Mouse (Mus musculus) limb, embryonic 13.5 days (tissue): ENCODE data around the gene Phykpl. TPM values are rescaled to one million over a fixed set of nuclear protein-coding genes. Genes with fewer than 3 reads are reported as not detected.

Source experiments
- ATAC-seq: fragments of 200-750 bp; cut with Nextera tagmentation; 2 replicates; pipeline ENCODE4 v1.8.0; 2017; ENCODE audit warnings: low read depth, moderate number of reproducible peaks, moderate TSS enrichment; ENCODE audit not compliant: low FRiP score
- H3K27ac ChIP-seq: fragments of 300-500 bp; sonication (generic); 2 replicates; pipeline ENCODE4 v1.5.1; 2015; ENCODE audit warnings: inconsistent platforms, mild to moderate bottlenecking, moderate library complexity
- H3K27me3 ChIP-seq: fragments of 300-500 bp; sonication (generic); 2 replicates; pipeline ENCODE4 v1.6.1; 2015; ENCODE audit warnings: mild to moderate bottlenecking, inconsistent platforms
- H3K36me3 ChIP-seq: fragments of 300-500 bp; sonication (generic); 2 replicates; pipeline ENCODE4 v1.6.1; 2015; ENCODE audit warnings: inconsistent platforms, mild to moderate bottlenecking, moderate library complexity
- H3K4me1 ChIP-seq: fragments of 300-500 bp; sonication (generic); 2 replicates; pipeline ENCODE4 v1.6.1; 2015; ENCODE audit warnings: inconsistent platforms
- H3K4me2 ChIP-seq: fragments of 300-500 bp; sonication (generic); replicated peaks from 2 replicates; pipeline ENCODE4 v1.6.1; 2015; ENCODE audit warnings: inconsistent platforms, mild to moderate bottlenecking, moderate library complexity
- H3K4me3 ChIP-seq: fragments of 300-500 bp; sonication (generic); 2 replicates; pipeline ENCODE4 v1.5.1; 2015; ENCODE audit warnings: moderate library complexity, mild to moderate bottlenecking, inconsistent platforms
- H3K9ac ChIP-seq: fragments of 300-500 bp; sonication (generic); 2 replicates; pipeline ENCODE4 v1.6.1; 2015; ENCODE audit warnings: mild to moderate bottlenecking, inconsistent platforms
- H3K9me3 ChIP-seq: fragments of 300-500 bp; sonication (generic); 2 replicates; pipeline ENCODE4 v1.6.1; 2016; ENCODE audit warnings: inconsistent platforms
- WGBS: fragments of 180-500 bp; shearing (Covaris S2); methylation state at CpG from one replicate; pipeline ENCODE4 v1.1.7; 2015; 5-methylcytosine and 5-hydroxymethylcytosine counted together
- polyA plus RNA-seq: library from polyadenylated mRNA; unstranded; fragments of >200 nt; fragmentation: Nextera tagmentation; extraction: Ambion mirVana; gene quantifications from 2 replicates; pipeline ENCODE4 v1.2.1, GENCODE M21; 2015

Phykpl gene
- polyA plus RNA-seq, 1 experiment from 2014 or later: 17.1 TPM

- no peak for ATAC-seq
- H3K4me3 ChIP-seq: peak overlapping the region; percentile 23; the same call in 1 of the 2 replicates
- peak overlapping the region; percentile 43 for H3K4me2 ChIP-seq
- no peaks in the 10 kb centered on the region for H3K27me3 ChIP-seq
- H3K4me1 ChIP-seq: peaks cover 21% of the 10 kb centered on the region
- H3K27ac ChIP-seq: no peak overlapping the region
- WGBS: 59% methylated on average over 2 of the region's 2 CpGs
- H3K36me3 ChIP-seq: no peaks in the 10 kb centered on the region
- H3K9ac ChIP-seq: no peak overlapping the region
- no peaks in the 10 kb centered on the region for H3K9me3 ChIP-seq
Measured at GRCm38 (mm10) chr11:51555066-51555465, 29.5 kb upstream of the Phykpl start.

- no peak for ATAC-seq
- Histone ChIP-seq H3K4me3 (no peak overlapping the region), H3K9me3 (no peaks in the 10 kb centered on the region), H3K9ac (no peak overlapping the region), H3K27me3 (no peaks in the 10 kb centered on the region), H3K27ac (no peak overlapping the region), H3K4me1 (peaks cover 7% of the 10 kb centered on the region; the same call in 1 of the 2 replicates), H3K36me3 (peaks cover 4% of the 10 kb centered on the region; the same call in 1 of the 2 replicates), H3K4me2 (no peak overlapping the region)
- 84% methylated on average over 1 of the region's 1 CpGs for WGBS
Measured at GRCm38 (mm10) chr11:51563276-51563675, 21.3 kb upstream of the Phykpl start.

DNA sequence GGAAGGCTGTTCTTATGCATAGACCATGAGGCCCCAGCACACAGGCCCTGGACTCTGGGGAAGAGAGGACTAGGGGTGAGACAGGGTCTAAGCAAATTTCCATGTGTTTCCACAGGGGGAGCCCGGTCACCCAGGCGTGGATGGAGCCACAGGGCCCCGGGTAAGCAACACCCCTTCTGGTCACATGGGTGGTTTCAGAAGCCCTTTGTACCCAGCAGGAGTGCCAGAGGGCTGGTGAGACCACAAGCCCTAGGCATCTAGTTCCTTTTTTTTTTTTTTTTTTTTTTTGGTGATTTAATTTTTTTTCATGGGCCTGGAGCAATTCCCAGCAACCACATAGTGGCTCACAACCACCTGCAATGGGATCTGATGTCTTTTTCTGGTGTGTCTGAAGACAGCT is 19.5 kb upstream of the Phykpl start:
- H3K4me2 ChIP-seq: no peak overlapping the region
- no peak for ATAC-seq
- WGBS: 37% methylated on average over 3 of the region's 3 CpGs

DNA sequence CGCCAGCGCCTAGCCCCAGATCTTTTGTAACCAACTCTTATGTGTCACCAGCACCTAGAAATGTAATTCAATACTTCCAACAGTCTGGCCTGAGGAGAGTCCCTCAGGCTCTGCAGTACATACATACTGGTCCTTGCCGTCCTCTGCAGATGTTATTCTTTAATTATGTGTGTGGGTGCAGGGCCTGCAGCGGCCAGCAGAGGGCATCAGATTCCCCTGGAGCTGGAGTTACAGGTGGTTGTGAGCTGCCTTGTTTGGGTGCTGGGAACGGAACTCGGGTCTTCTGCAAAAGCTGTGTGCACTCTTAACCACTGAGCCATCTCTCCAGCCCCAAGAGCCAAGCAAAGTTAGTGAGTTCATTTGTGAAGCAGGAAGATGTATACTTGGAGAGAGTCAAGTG is 18.6 kb upstream of the Phykpl start:
- ATAC-seq: no peak
- no peak overlapping the region for H3K27ac ChIP-seq
- no peaks in the 10 kb centered on the region for H3K27me3 ChIP-seq
- H3K9me3 ChIP-seq: no peaks in the 10 kb centered on the region
- no peak overlapping the region for H3K9ac ChIP-seq
- H3K4me2 ChIP-seq: no peak overlapping the region
- H3K4me3 ChIP-seq: no peak overlapping the region
- H3K36me3 ChIP-seq: peaks cover 4% of the 10 kb centered on the region; the same call in 1 of the 2 replicates
- peaks cover 7% of the 10 kb centered on the region; the same call in 1 of the 2 replicates for H3K4me1 ChIP-seq
- 87% methylated on average over 6 of the region's 6 CpGs for WGBS

More for the DNA sequence above, 19.5 kb upstream of the Phykpl start:
- H3K4me1 ChIP-seq: peaks cover 7% of the 10 kb centered on the region; the same call in 1 of the 2 replicates
- H3K9me3 ChIP-seq: no peaks in the 10 kb centered on the region
- H3K27me3 ChIP-seq: no peaks in the 10 kb centered on the region
- peaks cover 4% of the 10 kb centered on the region; the same call in 1 of the 2 replicates for H3K36me3 ChIP-seq
- H3K4me3 ChIP-seq: no peak overlapping the region
- no peak overlapping the region; the same call in 1 of the 2 replicates for H3K27ac ChIP-seq
- no peak overlapping the region for H3K9ac ChIP-seq

DNA sequence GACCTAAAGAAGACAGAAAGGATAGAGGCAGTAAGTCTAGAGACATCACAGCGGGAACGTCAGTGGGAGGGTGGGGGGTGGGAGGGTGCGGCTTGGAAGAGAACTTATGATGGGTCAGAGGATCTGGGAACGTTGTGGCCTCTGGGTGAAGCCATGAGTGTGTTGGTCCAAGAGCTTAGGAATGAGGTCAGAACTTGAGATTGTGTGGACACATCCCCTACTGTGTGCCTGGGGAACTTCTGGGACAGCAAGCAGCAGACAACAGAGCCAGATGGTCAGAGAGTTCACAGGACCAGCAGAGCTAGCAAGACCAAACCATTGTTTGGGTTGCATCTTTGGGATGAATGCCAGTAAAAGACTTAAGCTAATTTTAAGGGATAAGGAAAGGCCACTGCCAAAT is 15.8 kb upstream of the Phykpl start:
- H3K9ac ChIP-seq: no peak overlapping the region
- peaks cover 15% of the 10 kb centered on the region; the same call in 1 of the 2 replicates for H3K4me1 ChIP-seq
- peaks cover 4% of the 10 kb centered on the region; the same call in 1 of the 2 replicates for H3K36me3 ChIP-seq
- H3K9me3 ChIP-seq: no peaks in the 10 kb centered on the region
- no peak overlapping the region for H3K4me3 ChIP-seq
- no peaks in the 10 kb centered on the region for H3K27me3 ChIP-seq
- H3K27ac ChIP-seq: no peak overlapping the region
- H3K4me2 ChIP-seq: no peak overlapping the region
- WGBS: 89% methylated on average over 4 of the region's 4 CpGs
- no peak for ATAC-seq

DNA sequence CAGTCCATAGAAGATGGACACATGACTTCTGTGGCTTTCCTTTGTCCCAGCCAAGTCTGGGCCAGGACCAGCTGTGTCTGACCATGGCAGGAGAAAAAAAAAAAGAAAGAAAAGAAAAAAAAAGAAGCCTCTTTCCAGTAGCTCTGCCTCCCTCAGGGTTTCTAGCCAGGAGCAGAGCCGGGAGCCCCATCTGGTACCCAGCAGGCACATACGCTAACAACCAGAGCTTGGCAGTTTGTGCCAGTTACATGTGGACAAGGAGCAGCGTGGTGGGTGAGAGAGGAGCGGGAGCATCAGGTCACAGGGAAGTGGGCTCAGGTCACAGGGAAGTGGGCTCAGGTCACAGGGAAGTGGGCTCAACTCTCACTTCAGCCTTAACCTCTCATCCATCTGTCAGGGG is 8.1 kb upstream of the Phykpl start:
- Histone ChIP-seq H3K9ac (no peak overlapping the region), H3K36me3 (no peaks in the 10 kb centered on the region; the same call in 1 of the 2 replicates), H3K4me3 (no peak overlapping the region), H3K9me3 (no peaks in the 10 kb centered on the region), H3K4me2 (no peak overlapping the region), H3K27me3 (no peaks in the 10 kb centered on the region), H3K4me1 (0 out of 2 replicates have a peak, but pooled peaks cover 4% of the 10 kb centered on the region), H3K27ac (no peak overlapping the region)
- ATAC-seq: no peak
- WGBS: 77% methylated on average over 4 of the region's 4 CpGs

DNA sequence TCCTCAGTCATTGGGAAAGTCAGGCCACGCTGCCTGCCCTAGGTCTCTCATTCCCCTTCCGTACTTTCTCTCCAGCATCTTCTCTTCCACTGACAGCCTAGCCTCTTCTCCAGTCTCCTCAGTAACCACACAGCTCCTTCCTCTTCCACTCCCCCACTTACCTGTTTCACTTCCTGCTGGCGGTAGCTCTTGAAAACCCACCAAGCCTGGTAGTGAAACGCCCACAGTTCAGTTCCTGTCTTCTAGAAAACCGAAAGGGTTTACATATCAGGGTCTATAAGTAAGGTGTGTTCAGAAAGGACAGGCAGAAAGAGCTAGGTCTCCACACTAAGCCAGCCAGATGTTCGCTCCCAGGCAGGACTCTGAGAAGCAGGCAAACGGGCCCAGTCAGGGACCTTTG is 7.0 kb upstream of the Phykpl start:
- no peaks in the 10 kb centered on the region for H3K27me3 ChIP-seq

DNA sequence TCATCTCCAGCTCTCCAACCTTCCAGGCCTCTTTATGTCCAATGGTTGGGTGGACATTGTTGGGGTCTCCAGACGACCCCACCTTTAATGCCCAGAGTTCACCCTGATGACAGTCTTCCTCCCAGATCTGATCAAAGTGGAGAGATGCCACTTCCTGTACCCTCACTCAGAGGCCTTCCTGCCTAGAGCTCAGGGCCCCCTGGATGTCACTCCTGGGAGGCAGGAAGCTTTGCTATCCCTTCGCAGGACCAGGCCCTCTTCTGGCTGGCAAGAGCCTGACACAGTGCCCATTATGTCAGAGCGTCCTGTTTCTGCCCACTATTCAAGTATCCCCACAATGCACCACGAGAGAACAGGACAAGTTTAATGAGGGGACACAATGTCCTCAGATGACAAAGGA is 5.5 kb upstream of the Phykpl start:
- peaks cover 3% of the 10 kb centered on the region for H3K4me1 ChIP-seq
- WGBS: 65% methylated on average over 4 of the region's 4 CpGs
- H3K27ac ChIP-seq: no peak overlapping the region
- H3K9ac ChIP-seq: no peak overlapping the region
- H3K36me3 ChIP-seq: no peaks in the 10 kb centered on the region; the same call in 1 of the 2 replicates
- H3K4me2 ChIP-seq: no peak overlapping the region
- no peak overlapping the region for H3K4me3 ChIP-seq
- no peak for ATAC-seq
- no peaks in the 10 kb centered on the region for H3K9me3 ChIP-seq
- no peaks in the 10 kb centered on the region for H3K27me3 ChIP-seq

More for the DNA sequence above, 7.0 kb upstream of the Phykpl start:
- Histone ChIP-seq H3K9me3 (no peaks in the 10 kb centered on the region), H3K27ac (no peak overlapping the region), H3K4me3 (no peak overlapping the region), H3K4me2 (no peak overlapping the region), H3K36me3 (no peaks in the 10 kb centered on the region; the same call in 1 of the 2 replicates), H3K4me1 (no peaks in the 10 kb centered on the region), H3K9ac (no peak overlapping the region)
- no peak for ATAC-seq
- 82% methylated on average over 7 of the region's 7 CpGs for WGBS

DNA sequence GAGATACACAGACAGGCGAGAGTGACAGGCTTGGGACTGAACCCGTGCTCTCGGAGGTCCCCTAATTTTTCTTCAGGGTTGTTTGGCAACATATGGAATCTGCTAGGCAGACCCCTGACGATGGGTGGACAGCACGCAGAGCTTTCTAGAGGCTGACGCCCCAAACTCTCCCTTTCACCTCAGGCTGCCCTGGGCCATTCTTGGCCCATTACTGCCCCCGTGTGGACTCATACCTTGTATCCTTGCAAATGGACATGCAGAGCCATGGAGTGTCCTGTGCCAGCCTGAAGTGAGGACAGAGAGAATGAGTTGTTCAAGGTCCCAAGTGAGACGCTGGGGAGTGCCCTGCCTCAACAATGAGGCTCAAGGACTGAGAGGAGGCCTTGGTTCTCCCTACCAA is 1.8 kb upstream of the Phykpl start:
- no peak for ATAC-seq
- Histone ChIP-seq H3K4me1 (peaks cover 21% of the 10 kb centered on the region), H3K36me3 (peaks cover 19% of the 10 kb centered on the region), H3K9ac (no peak overlapping the region; the same call in 1 of the 2 replicates), H3K4me2 (no peak overlapping the region), H3K4me3 (no peak overlapping the region), H3K27ac (no peak overlapping the region), H3K27me3 (no peaks in the 10 kb centered on the region), H3K9me3 (no peaks in the 10 kb centered on the region)
- WGBS: 23% methylated on average over 8 of the region's 8 CpGs

DNA sequence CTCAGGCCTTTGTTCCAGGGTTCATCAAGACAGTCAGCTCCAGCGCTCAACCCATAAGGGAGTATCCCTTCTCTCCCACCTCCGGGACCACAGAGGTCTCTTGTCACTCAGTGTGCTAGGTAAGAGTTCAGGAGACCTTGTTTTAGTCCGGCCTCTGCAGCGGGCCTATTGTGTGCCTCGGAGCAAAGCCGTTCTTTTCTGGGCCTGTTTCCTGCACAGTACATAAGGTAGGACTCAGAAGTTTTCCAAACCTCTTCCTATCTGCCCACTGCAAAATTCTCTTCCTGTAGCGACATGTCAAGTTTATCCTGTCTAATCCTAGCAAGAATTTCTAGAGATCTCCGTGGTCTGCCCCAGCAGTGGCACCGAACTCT is 513 bp upstream of the Phykpl start:
- Histone ChIP-seq H3K4me2 (peak overlapping the region; percentile 85), H3K27ac (peak overlapping the region; percentile 90), H3K4me3 (peak overlapping the region; percentile 65), H3K9ac (peak overlapping the region; percentile 83), H3K4me1 (peaks cover 21% of the 10 kb centered on the region), H3K36me3 (peaks cover 33% of the 10 kb centered on the region), H3K9me3 (0 out of 2 replicates have a peak, but pooled peaks cover 3% of the 10 kb centered on the region), H3K27me3 (no peaks in the 10 kb centered on the region)
- peak; percentile 3; the same call in 1 of the 2 replicates for ATAC-seq
- WGBS: 18% methylated on average over 9 of the region's 9 CpGs

- H3K4me1 ChIP-seq: peaks cover 21% of the 10 kb centered on the region
- ATAC-seq: no peak
- WGBS: 65% methylated on average over 8 of the region's 8 CpGs
- H3K4me2 ChIP-seq: peak overlapping the region; percentile 85
- H3K4me3 ChIP-seq: peak overlapping the region; percentile 65
- H3K9me3 ChIP-seq: 0 out of 2 replicates have a peak, but pooled peaks cover 4% of the 10 kb centered on the region
- peaks cover 50% of the 10 kb centered on the region for H3K36me3 ChIP-seq
- H3K27me3 ChIP-seq: no peaks in the 10 kb centered on the region
- peak overlapping the region; percentile 83 for H3K9ac ChIP-seq
- H3K27ac ChIP-seq: peak overlapping the region; percentile 90; the same call in 1 of the 2 replicates
Measured at GRCm38 (mm10) chr11:51585608-51586252, 1.2 kb downstream of the Phykpl start.

- no peak overlapping the region for H3K27ac ChIP-seq
- no peak for ATAC-seq
- 91% methylated on average over 13 of the region's 13 CpGs for WGBS
- H3K4me2 ChIP-seq: no peak overlapping the region
- H3K9me3 ChIP-seq: 0 out of 2 replicates have a peak, but pooled peaks cover 4% of the 10 kb centered on the region
- H3K27me3 ChIP-seq: no peaks in the 10 kb centered on the region
- H3K36me3 ChIP-seq: peaks cover 56% of the 10 kb centered on the region
- no peak overlapping the region for H3K4me3 ChIP-seq
- peaks cover 21% of the 10 kb centered on the region for H3K4me1 ChIP-seq
- no peak overlapping the region for H3K9ac ChIP-seq
Measured at GRCm38 (mm10) chr11:51586411-51586810, 1.9 kb downstream of the Phykpl start.
